Mouse (Mus musculus): ENCODE measurements at regions not wholly inside any gene's neighbourhood (a gene's known extent, or its start where the extent isn't known, plus 50 kb on each side); places are given as distances from the start of the nearest gene placed in this dataset.

DNA sequence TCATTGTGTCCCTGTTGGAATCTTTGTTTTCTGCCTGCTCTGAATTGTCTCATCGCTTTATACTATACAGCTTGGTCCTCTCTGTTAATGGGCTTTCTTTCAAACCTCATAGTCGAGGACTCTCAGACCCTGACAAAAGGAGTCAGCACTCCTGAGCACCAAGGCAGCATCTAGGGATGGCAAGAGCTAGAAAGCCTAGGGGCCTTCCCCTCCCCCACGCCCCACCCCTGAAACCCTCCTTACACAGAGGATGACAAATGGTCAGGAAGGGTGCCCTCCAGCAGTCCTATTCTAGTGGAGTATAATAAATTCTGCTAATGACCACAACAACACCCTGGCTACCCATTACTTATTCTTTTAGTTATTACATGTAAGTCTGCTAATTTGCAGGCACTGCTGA, 74.4 kb downstream of the Tbx19 start:
- 83% methylated on average over 3 of the region's 3 CpGs for WGBS
- Histone ChIP-seq H3K27ac (ENCODE audit: insufficient read depth, low read depth, low read length) (no peak overlapping the region), H3K4me1 (ENCODE audit: control insufficient read depth, insufficient read depth, insufficient read length, low read length) (no peaks in the 10 kb centered on the region), H3K36me3 (ENCODE audit: control insufficient read depth, insufficient read depth, low read length) (no peaks in the 10 kb centered on the region), H3K27me3 (ENCODE audit: control insufficient read depth, insufficient read depth, low read length) (no peaks in the 10 kb centered on the region), H3K4me3 (ENCODE audit: low read depth, low read length) (no peak overlapping the region)
- TF ChIP-seq POLR2A (IDR thresholded peaks at IDR 0.05; ENCODE audit: low read depth, low read length) (no peak), CTCF (IDR thresholded peaks at IDR 0.05; ENCODE audit: extremely low read depth, insufficient read length, insufficient replicate concordance, low read depth, low read length) (no peak)

DNA sequence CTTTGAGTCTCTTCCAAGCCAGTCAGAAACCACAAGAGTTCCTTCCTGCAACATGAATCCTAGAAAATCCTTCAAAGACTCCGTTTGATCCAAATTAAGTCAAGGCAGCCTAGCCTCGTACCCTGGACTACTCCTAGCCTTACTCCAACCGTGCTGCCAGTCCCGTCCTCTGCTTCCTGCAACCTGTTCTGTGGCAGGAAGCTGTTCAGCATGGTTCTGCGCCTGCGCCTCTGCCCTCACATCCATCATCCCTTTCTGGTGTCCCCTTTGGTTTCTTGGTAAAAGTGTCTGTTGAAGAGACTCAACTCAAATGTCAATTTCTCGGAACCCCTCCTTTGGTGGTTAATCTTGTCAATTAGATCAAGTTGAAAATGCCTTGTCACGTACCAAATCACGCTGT, 75.8 kb downstream of the Tbx19 start:
- 82% methylated on average over 9 of the region's 9 CpGs for WGBS
- Histone ChIP-seq H3K36me3 (ENCODE audit: control insufficient read depth, insufficient read depth, low read length) (no peaks in the 10 kb centered on the region), H3K27ac (ENCODE audit: insufficient read depth, low read depth, low read length) (no peak overlapping the region), H3K4me1 (ENCODE audit: control insufficient read depth, insufficient read depth, insufficient read length, low read length) (no peaks in the 10 kb centered on the region), H3K27me3 (ENCODE audit: control insufficient read depth, insufficient read depth, low read length) (no peaks in the 10 kb centered on the region), H3K4me3 (ENCODE audit: low read depth, low read length) (no peak overlapping the region)
- TF ChIP-seq POLR2A (IDR thresholded peaks at IDR 0.05; ENCODE audit: low read depth, low read length) = no peak
- TF ChIP-seq CTCF (IDR thresholded peaks at IDR 0.05; ENCODE audit: extremely low read depth, insufficient read length, insufficient replicate concordance, low read depth, low read length) = no peak

DNA sequence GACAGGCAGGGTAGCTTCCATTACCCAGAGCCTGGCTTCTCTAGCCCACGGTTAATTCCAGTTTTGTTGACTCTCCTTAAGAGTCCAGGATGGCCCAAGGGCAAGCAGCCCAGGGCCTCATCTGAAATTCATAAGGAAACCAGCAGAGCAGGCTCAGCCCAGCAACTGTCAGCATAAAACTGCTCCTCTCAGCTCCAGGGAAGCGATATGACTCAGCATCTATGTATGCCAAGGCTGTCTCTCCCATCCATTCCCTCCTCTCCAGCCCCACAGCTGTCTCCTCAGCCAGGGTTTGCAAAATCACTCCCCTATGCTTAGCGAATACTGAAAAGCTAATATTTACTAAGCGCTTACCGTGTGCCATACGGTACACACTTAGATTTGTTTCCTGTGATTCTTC, 76.4 kb downstream of the Tbx19 start:
- no peak for TF ChIP-seq CTCF (IDR thresholded peaks at IDR 0.05; ENCODE audit: extremely low read depth, insufficient read length, insufficient replicate concordance, low read depth, low read length)
- no peak for TF ChIP-seq POLR2A (IDR thresholded peaks at IDR 0.05; ENCODE audit: low read depth, low read length)
- Histone ChIP-seq H3K27me3 (ENCODE audit: control insufficient read depth, insufficient read depth, low read length) (no peaks in the 10 kb centered on the region), H3K4me1 (ENCODE audit: control insufficient read depth, insufficient read depth, insufficient read length, low read length) (no peaks in the 10 kb centered on the region), H3K36me3 (ENCODE audit: control insufficient read depth, insufficient read depth, low read length) (no peaks in the 10 kb centered on the region), H3K4me3 (ENCODE audit: low read depth, low read length) (no peak overlapping the region), H3K27ac (ENCODE audit: insufficient read depth, low read depth, low read length) (no peak overlapping the region)
- WGBS = 51% methylated on average over 6 of the region's 6 CpGs

DNA sequence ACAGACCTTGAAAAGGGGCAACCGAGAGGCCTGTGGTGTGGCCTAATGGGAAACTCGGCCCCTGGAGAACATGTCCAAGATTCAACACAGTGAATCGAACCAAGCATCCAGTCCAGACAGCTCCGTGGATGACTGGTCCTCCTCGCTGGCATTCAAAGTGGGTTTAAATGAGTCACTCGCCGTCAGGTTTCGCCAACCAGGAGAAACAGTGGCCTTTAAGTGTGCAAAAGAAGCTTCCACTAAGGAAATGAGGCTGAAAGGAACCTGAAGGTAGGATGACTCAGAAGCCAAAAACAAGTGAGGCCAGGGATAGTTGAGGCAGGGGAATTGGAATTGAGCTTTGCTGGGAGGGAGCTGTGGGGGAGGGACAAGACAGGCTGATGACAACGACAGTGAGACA, 80.2 kb downstream of the Tbx19 start:
- no peaks in the 10 kb centered on the region for H3K36me3 ChIP-seq (ENCODE audit: control insufficient read depth, insufficient read depth, low read length)
- H3K4me1 ChIP-seq (ENCODE audit: control insufficient read depth, insufficient read depth, insufficient read length, low read length) = no peaks in the 10 kb centered on the region
- H3K27ac ChIP-seq (ENCODE audit: insufficient read depth, low read depth, low read length) = no peak overlapping the region
- no peaks in the 10 kb centered on the region for H3K27me3 ChIP-seq (ENCODE audit: control insufficient read depth, insufficient read depth, low read length)
- no peak for TF ChIP-seq CTCF (IDR thresholded peaks at IDR 0.05; ENCODE audit: extremely low read depth, insufficient read length, insufficient replicate concordance, low read depth, low read length)
- TF ChIP-seq POLR2A (IDR thresholded peaks at IDR 0.05; ENCODE audit: low read depth, low read length) = no peak
- H3K4me3 ChIP-seq (ENCODE audit: low read depth, low read length) = no peak overlapping the region
- WGBS = 91% methylated on average over 9 of the region's 9 CpGs

DNA sequence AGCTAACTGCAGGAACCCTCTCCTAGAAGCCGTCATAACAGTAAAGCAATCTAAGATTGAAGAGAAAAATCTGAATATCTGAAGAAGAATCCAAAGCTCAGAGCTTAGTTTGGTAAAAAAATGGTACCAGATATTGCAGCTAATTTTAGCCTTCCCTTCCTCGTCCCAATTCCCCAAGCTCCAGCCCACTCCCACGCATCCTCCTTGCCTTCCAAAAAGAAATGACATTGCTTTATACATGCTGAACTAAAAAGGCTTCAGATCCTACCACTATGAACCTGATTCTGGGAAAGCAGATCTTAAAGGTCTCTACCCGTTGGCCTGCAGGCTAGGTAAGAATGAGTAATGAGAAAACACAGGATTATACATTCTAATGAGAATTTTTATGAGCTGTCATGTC, 83.3 kb downstream of the Tbx19 start:
- H3K4me1 ChIP-seq (ENCODE audit: control insufficient read depth, insufficient read depth, insufficient read length, low read length) = no peaks in the 10 kb centered on the region
- H3K27ac ChIP-seq (ENCODE audit: insufficient read depth, low read depth, low read length) = no peak overlapping the region
- H3K36me3 ChIP-seq (ENCODE audit: control insufficient read depth, insufficient read depth, low read length) = no peaks in the 10 kb centered on the region
- 79% methylated on average over 4 of the region's 4 CpGs for WGBS
- TF ChIP-seq POLR2A (IDR thresholded peaks at IDR 0.05; ENCODE audit: low read depth, low read length) (no peak), CTCF (IDR thresholded peaks at IDR 0.05; ENCODE audit: extremely low read depth, insufficient read length, insufficient replicate concordance, low read depth, low read length) (no peak)
- H3K27me3 ChIP-seq (ENCODE audit: control insufficient read depth, insufficient read depth, low read length) = no peaks in the 10 kb centered on the region
- H3K4me3 ChIP-seq (ENCODE audit: low read depth, low read length) = no peak overlapping the region

DNA sequence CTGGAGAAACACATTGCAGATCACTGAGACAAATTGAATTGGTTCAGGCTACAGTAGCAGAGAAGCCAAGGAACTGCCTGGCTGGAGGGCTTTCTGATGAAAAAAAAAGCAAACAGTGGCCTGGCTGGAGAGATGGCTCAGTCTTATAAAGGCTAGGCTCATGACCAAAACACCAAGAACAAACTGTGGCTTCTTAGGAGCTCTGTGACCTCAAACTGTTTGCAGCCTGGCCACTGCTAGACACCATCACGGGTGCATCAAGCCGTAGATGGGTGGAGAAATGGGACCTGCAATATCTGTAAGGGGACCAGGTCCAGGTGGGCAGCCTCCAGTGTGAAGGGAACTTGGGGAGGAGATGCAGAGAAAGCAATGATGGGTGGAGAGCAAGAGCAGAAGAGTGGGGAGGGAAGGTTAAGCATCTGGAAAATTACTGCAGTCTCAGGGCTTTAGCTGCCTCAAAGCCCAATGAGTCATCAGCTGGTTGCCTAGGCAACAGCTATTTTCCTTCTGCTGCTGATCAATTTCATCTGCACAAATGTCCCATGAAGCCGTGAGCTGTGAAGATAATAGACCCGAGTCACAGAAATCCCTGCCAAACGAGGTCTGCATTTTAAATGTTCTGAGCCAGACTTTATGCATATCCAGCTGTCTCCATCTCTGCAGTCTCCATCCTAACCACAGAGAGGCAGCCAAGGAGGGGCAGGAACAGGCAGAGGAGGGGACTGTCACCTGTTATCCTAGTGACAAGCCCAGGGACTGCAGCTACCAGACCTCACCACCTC, 85.1 kb downstream of the Tbx19 start:
- H3K36me3 ChIP-seq (ENCODE audit: control insufficient read depth, insufficient read depth, low read length) = no peaks in the 10 kb centered on the region
- no peak overlapping the region for H3K27ac ChIP-seq (ENCODE audit: insufficient read depth, low read depth, low read length)
- H3K27me3 ChIP-seq (ENCODE audit: control insufficient read depth, insufficient read depth, low read length) = no peaks in the 10 kb centered on the region
- no peak overlapping the region for H3K4me3 ChIP-seq (ENCODE audit: low read depth, low read length)
- H3K4me1 ChIP-seq (ENCODE audit: control insufficient read depth, insufficient read depth, insufficient read length, low read length) = no peaks in the 10 kb centered on the region
- TF ChIP-seq POLR2A (IDR thresholded peaks at IDR 0.05; ENCODE audit: low read depth, low read length) (no peak), CTCF (IDR thresholded peaks at IDR 0.05; ENCODE audit: extremely low read depth, insufficient read length, insufficient replicate concordance, low read depth, low read length) (no peak)
- WGBS = 32% methylated on average over 5 of the region's 5 CpGs

DNA sequence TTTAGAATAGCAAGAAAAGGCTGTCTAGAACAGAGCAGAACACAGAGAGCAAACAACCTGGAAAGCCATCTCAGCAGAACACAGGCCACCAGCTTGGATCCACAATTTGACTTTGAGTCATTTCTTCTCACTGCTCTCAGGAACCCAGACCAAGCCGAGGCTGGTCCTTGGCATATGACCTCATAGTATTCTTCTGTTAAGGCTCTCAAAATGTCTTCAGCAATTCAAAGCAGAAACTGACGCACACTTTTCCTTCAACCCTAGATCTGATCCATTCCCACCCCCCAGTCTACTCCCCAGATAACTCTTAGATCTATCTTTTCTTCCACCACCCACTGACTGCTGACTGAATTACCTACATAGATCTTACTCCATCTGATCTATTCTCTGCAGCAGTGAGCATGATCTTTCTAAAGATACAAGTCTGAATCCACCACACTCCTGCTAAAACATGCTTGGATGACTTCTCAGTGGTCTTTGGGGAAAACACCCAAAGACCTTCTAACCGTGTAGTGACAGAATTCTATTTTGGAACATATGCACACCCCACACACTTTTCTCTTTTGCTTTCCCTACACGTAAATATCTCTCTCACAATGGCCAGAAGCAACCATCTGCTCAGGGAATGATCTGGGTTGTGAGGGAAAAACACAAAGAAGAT, 88.6 kb downstream of the Tbx19 start:
- Histone ChIP-seq H3K27ac (ENCODE audit: insufficient read depth, low read depth, low read length) (no peak overlapping the region), H3K4me1 (ENCODE audit: control insufficient read depth, insufficient read depth, insufficient read length, low read length) (no peaks in the 10 kb centered on the region), H3K36me3 (ENCODE audit: control insufficient read depth, insufficient read depth, low read length) (no peaks in the 10 kb centered on the region), H3K4me3 (ENCODE audit: low read depth, low read length) (no peak overlapping the region), H3K27me3 (ENCODE audit: control insufficient read depth, insufficient read depth, low read length) (no peaks in the 10 kb centered on the region)
- 87% methylated on average over 4 of the region's 4 CpGs for WGBS
- TF ChIP-seq POLR2A (IDR thresholded peaks at IDR 0.05; ENCODE audit: low read depth, low read length) = no peak
- no peak for TF ChIP-seq CTCF (IDR thresholded peaks at IDR 0.05; ENCODE audit: extremely low read depth, insufficient read length, insufficient replicate concordance, low read depth, low read length)
